Mouse (Mus musculus): Measurements from ENCODE around the gene Atg10. TPM values are rescaled to one million over a fixed set of nuclear protein-coding genes. Genes with fewer than 3 reads are reported as not detected.

The Atg10 gene
- total and polyA plus RNA-seq, 3 experiments, result 2.0 to 4.3 TPM; not detected in 1

DNA sequence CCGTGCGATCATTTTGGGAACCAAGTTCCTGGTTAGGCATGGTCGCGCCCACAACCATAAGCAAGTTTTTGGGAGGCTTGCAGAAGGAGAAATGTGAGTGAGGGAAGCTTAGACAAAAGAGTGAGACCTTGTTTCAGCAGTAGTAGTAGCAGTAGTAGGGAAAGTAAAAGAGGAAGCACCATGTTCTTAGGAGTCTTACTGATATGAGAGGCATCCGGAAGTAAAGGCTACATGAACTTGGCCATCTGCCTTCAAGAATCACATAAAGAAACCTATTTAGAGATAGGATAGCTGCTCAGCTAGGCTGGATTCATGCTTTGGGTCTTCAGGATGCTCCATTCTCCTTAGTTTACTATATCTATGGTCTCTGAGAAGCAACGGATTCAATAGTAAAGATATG lies 186.4 kb downstream of the Atg10 start (continued):
- peak; percentile 28; the same call in 1 of the 2 replicates for TF ChIP-seq ETS1 (IDR thresholded peaks at IDR 0.05; ENCODE audit: low read depth, low read length)
- no peak for TF ChIP-seq MYB (IDR thresholded peaks at IDR 0.05; ENCODE audit: low read depth, low read length)
- no peak for TF ChIP-seq ZKSCAN1 (IDR thresholded peaks at IDR 0.05; ENCODE audit: low read depth, low read length)
- no peak for TF ChIP-seq ZNF384 (IDR thresholded peaks at IDR 0.05; ENCODE audit: low read depth, low read length)
- TF ChIP-seq MAZ (IDR thresholded peaks at IDR 0.05; ENCODE audit: low read depth, low read length), result no peak

DNA sequence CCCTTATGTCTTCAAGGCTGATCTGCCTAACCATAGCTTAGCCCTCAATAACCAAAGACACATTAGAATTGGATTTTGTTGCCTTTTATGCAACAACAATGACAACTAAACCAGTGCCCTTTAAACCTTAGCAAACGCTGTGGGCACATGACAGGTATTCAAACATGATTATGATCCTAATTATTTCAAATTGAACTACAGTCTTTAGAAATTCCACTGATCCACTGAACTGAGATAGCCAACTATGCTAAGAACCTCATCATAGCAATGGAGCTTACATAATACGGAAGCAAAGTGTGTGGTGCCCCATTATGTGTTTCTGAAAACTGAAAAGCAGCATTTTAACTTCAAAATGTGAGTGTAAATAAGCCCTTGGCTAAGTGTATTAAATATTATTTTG lies 191.9 kb downstream of the Atg10 start:
- Histone ChIP-seq H3K27ac (ENCODE audit: control insufficient read depth, low read depth, low read length) (no peak overlapping the region), H3K79me2 (ENCODE audit: control insufficient read depth, insufficient read depth, low read length, poor library complexity) (no peaks in the 10 kb centered on the region), H3K27me3 (ENCODE audit: control insufficient read depth in 1 of 2, insufficient read depth in 2 of 2, low read length in 2 of 2) (no peaks in the 10 kb centered on the region), H3K4me3 (ENCODE audit: control insufficient read depth in 1 of 2, insufficient read depth in 1 of 2, low read depth in 2 of 2, low read length in 2 of 2) (no peak overlapping the region), H3K36me3 (ENCODE audit: control insufficient read depth in 1 of 2, insufficient read depth in 2 of 2, low read length in 2 of 2) (no peaks in the 10 kb centered on the region), H3K4me1 (ENCODE audit: control insufficient read depth in 1 of 2, insufficient read depth in 2 of 2, low read length in 2 of 2) (no peaks in the 10 kb centered on the region), H3K9me3 (replicated peaks; ENCODE audit: insufficient read depth, low read length) (no peaks in the 10 kb centered on the region), H3K9ac (ENCODE audit: control insufficient read depth, low read depth, low read length, poor library complexity, severe bottlenecking) (no peak overlapping the region)
- DNase-seq (ENCODE audit: low read depth, low spot score), result no peak
- no peak for TF ChIP-seq HCFC1 (IDR thresholded peaks at IDR 0.05; ENCODE audit: low read depth, low read length)
- no peak for TF ChIP-seq ELF1 (IDR thresholded peaks at IDR 0.05; ENCODE audit: low read depth, low read length)
- TF ChIP-seq EP300 (IDR thresholded peaks at IDR 0.05; ENCODE audit: low read depth in 1 of 2, low read length in 2 of 2), result no peak
- TF ChIP-seq JUND (IDR thresholded peaks at IDR 0.05; ENCODE audit: low read depth, low read length), result no peak
- TF ChIP-seq USF2 (IDR thresholded peaks at IDR 0.05; ENCODE audit: borderline replicate concordance in 1 of 2, insufficient read depth in 1 of 2, low read depth in 1 of 2, low read length in 2 of 2), result no peak
- no peak for TF ChIP-seq MYC (IDR thresholded peaks at IDR 0.05; ENCODE audit: low read depth, low read length)
- TF ChIP-seq POLR2A (IDR thresholded peaks at IDR 0.05; ENCODE audit: control insufficient read depth in 1 of 2, insufficient read depth in 1 of 2, low read depth in 1 of 2, low read length in 2 of 2, poor library complexity in 1 of 2), result no peak
- TF ChIP-seq NRF1 (IDR thresholded peaks at IDR 0.05; ENCODE audit: insufficient read depth, low read depth, low read length, poor library complexity, severe bottlenecking), result no peak
- TF ChIP-seq MEF2A (IDR thresholded peaks at IDR 0.05; ENCODE audit: extremely low read depth, insufficient replicate concordance, low read depth, low read length, poor library complexity, severe bottlenecking), result no peak
- no peak for TF ChIP-seq E2F4 (IDR thresholded peaks at IDR 0.05; ENCODE audit: borderline replicate concordance, low read depth, low read length)
- no peak for TF ChIP-seq RAD21 (IDR thresholded peaks at IDR 0.05; ENCODE audit: low read depth, low read length)
- no peak for TF ChIP-seq ETS1 (IDR thresholded peaks at IDR 0.05; ENCODE audit: low read depth, low read length)
- TF ChIP-seq UBTF (IDR thresholded peaks at IDR 0.05; ENCODE audit: borderline replicate concordance, insufficient read depth, low read depth, low read length), result no peak
- no peak for TF ChIP-seq TBP (IDR thresholded peaks at IDR 0.05; ENCODE audit: low read depth, low read length)
- TF ChIP-seq TAL1 (IDR thresholded peaks at IDR 0.05; ENCODE audit: low read length), result no peak
- TF ChIP-seq USF1 (IDR thresholded peaks at IDR 0.05; ENCODE audit: low read depth, low read length), result no peak
- no peak for TF ChIP-seq MAX (IDR thresholded peaks at IDR 0.05; ENCODE audit: low read length)

Measured in MEL (cell line).